Mouse (Mus musculus): Measurements from ENCODE around the gene Erv3. TPM values are rescaled to one million over a fixed set of nuclear protein-coding genes. Genes with fewer than 3 reads are reported as not detected.
"Not testable (repeated sequence)": the region's sequence is repeated elsewhere in the genome, so short reads cannot be mapped to it uniquely, and the experiment has no call there.

Gene Erv3
- polyA plus RNA-seq, 1 experiment from 2014 or later, result not detected

- H3K27me3 ChIP-seq (ENCODE audit: control insufficient read depth, insufficient read depth, low read length), result no peaks in the 10 kb centered on the region
- H3K9me3 ChIP-seq (ENCODE audit: control insufficient read depth, low read length), result no peaks in the 10 kb centered on the region
- peaks cover 7% of the 10 kb centered on the region; the same call in 1 of the 2 replicates for H3K4me1 ChIP-seq (ENCODE audit: control insufficient read depth, insufficient read depth, low read length)
- WGBS, result 38% methylated on average over 9 of the region's 9 CpGs
- no peak overlapping the region for H3K9ac ChIP-seq (replicated peaks; ENCODE audit: low read depth, low read length)
- H3K4me3 ChIP-seq (ENCODE audit: low read depth, low read length), result no peak overlapping the region
- no peak overlapping the region for H3K4me2 ChIP-seq (ENCODE audit: low read depth, low read length)
- ATAC-seq (ENCODE audit: low read depth), result peak; percentile 56; the same call in 1 of the 2 replicates
- no peak overlapping the region for H3K27ac ChIP-seq (ENCODE audit: low read depth, low read length)
- H3K36me3 ChIP-seq (ENCODE audit: control insufficient read depth, insufficient read depth, low read length), result no peaks in the 10 kb centered on the region
Measured at GRCm38 (mm10) chr2:131840611-131841320, 18.8 kb downstream of the Erv3 start.

GRCm38 (mm10) chr2:131834296-131834695, 25.3 kb downstream of the Erv3 start:
- no peaks in the 10 kb centered on the region for H3K36me3 ChIP-seq (ENCODE audit: control insufficient read depth, insufficient read depth, low read length)
- no peaks in the 10 kb centered on the region for H3K4me1 ChIP-seq (ENCODE audit: control insufficient read depth, insufficient read depth, low read length)
- H3K27ac ChIP-seq (ENCODE audit: low read depth, low read length), result no peak overlapping the region
- no peak for ATAC-seq (ENCODE audit: low read depth)
- no peaks in the 10 kb centered on the region for H3K9me3 ChIP-seq (ENCODE audit: control insufficient read depth, low read length)
- no peak overlapping the region for H3K4me2 ChIP-seq (ENCODE audit: low read depth, low read length)
- WGBS, result 93% methylated on average over 1 of the region's 1 CpGs
- H3K9ac ChIP-seq (replicated peaks; ENCODE audit: low read depth, low read length), result no peak overlapping the region
- H3K27me3 ChIP-seq (ENCODE audit: control insufficient read depth, insufficient read depth, low read length), result no peaks in the 10 kb centered on the region
- H3K4me3 ChIP-seq (ENCODE audit: low read depth, low read length), result no peak overlapping the region

- no peak overlapping the region for H3K4me2 ChIP-seq (ENCODE audit: low read depth, low read length)
- ATAC-seq (ENCODE audit: low read depth), result no peak
- H3K4me3 ChIP-seq (ENCODE audit: low read depth, low read length), result no peak overlapping the region
- H3K27me3 ChIP-seq (ENCODE audit: control insufficient read depth, insufficient read depth, low read length), result no peaks in the 10 kb centered on the region
- WGBS, result 21% methylated on average over 2 of the region's 2 CpGs
- H3K9me3 ChIP-seq (ENCODE audit: control insufficient read depth, low read length), result no peaks in the 10 kb centered on the region
- H3K9ac ChIP-seq (replicated peaks; ENCODE audit: low read depth, low read length), result no peak overlapping the region
- no peaks in the 10 kb centered on the region; the same call in 1 of the 2 replicates for H3K4me1 ChIP-seq (ENCODE audit: control insufficient read depth, insufficient read depth, low read length)
- no peaks in the 10 kb centered on the region for H3K36me3 ChIP-seq (ENCODE audit: control insufficient read depth, insufficient read depth, low read length)
- H3K27ac ChIP-seq (ENCODE audit: low read depth, low read length), result no peak overlapping the region
Measured at GRCm38 (mm10) chr2:131831861-131832260, 27.7 kb downstream of the Erv3 start.

- not testable (repeated sequence) for H3K4me3 ChIP-seq (ENCODE audit: low read depth, low read length); H3K4me1 ChIP-seq (ENCODE audit: control insufficient read depth, insufficient read depth, low read length); ATAC-seq (ENCODE audit: low read depth); H3K27ac ChIP-seq (ENCODE audit: low read depth, low read length); H3K36me3 ChIP-seq (ENCODE audit: control insufficient read depth, insufficient read depth, low read length); H3K4me2 ChIP-seq (ENCODE audit: low read depth, low read length); H3K9ac ChIP-seq (replicated peaks; ENCODE audit: low read depth, low read length); H3K9me3 ChIP-seq (ENCODE audit: control insufficient read depth, low read length); H3K27me3 ChIP-seq (ENCODE audit: control insufficient read depth, insufficient read depth, low read length)
- WGBS, result 89% methylated on average over 4 of the region's 4 CpGs
Measured at GRCm38 (mm10) chr2:131830945-131831344, 28.6 kb downstream of the Erv3 start.

DNA sequence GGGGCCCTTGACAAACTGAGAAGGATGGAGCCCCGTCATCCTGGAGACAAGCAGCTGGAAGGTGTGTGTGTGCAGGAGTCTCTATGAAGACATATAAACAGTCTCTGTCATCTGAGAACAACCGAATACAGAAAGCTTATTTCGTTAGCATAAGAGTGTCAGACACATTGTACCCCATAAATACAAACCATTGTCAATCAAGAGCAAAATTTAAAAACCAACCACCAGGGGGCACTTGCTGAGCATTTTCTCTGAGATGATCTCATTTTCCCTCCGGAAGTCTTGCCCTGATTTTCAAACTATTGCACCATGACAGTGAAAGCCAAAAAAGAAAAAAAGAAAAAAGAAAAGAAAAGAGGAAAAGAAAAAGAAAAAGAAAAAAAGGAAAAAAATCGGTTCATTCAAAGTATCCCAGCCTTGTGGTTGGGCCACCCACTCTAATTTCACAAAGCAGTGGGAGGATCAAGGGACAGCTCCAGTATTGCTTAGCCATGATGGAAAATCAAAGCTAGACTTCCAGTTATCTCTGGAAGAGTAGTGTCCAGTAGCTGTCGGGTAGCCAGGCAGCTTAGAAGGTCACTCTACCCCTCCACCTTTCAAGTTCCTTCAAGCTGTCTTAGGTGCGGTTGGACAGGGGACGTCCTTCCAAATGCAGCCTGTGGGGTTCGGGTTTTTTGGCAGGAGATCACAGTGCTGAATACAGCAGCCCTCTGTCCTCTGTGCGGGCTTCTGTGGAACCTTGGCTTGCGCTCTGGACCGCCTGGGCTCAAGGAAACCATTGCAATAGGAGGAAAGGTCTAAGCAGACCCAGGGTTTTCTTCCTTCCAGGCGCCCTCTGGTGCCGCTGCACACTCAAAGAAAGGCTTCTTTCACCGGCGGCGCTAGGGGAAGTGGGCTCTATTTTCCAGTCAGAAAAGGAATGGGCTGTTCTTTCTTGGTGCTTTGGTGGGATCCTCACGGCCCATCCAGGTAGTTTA, 31.3 kb downstream of the Erv3 start:
- no peak overlapping the region for H3K4me3 ChIP-seq (ENCODE audit: low read depth, low read length)
- no peaks in the 10 kb centered on the region for H3K27me3 ChIP-seq (ENCODE audit: control insufficient read depth, insufficient read depth, low read length)
- no peak overlapping the region for H3K27ac ChIP-seq (ENCODE audit: low read depth, low read length)
- no peak overlapping the region for H3K9ac ChIP-seq (replicated peaks; ENCODE audit: low read depth, low read length)
- H3K4me1 ChIP-seq (ENCODE audit: control insufficient read depth, insufficient read depth, low read length), result no peaks in the 10 kb centered on the region; the same call in 1 of the 2 replicates
- H3K4me2 ChIP-seq (ENCODE audit: low read depth, low read length), result peak overlapping the region; percentile 24; the same call in 1 of the 2 replicates
- peak; percentile 63; the same call in 1 of the 2 replicates for ATAC-seq (ENCODE audit: low read depth)
- WGBS, result 46% methylated on average over 18 of the region's 18 CpGs
- H3K9me3 ChIP-seq (ENCODE audit: control insufficient read depth, low read length), result no peaks in the 10 kb centered on the region
- no peaks in the 10 kb centered on the region for H3K36me3 ChIP-seq (ENCODE audit: control insufficient read depth, insufficient read depth, low read length)

GRCm38 (mm10) chr2:131827026-131827687, 32.4 kb downstream of the Erv3 start:
- Histone ChIP-seq H3K4me1 (ENCODE audit: control insufficient read depth, insufficient read depth, low read length) (no peaks in the 10 kb centered on the region; the same call in 1 of the 2 replicates), H3K9ac (replicated peaks; ENCODE audit: low read depth, low read length) (no peak overlapping the region), H3K27me3 (ENCODE audit: control insufficient read depth, insufficient read depth, low read length) (no peaks in the 10 kb centered on the region), H3K4me2 (ENCODE audit: low read depth, low read length) (no peak overlapping the region), H3K36me3 (ENCODE audit: control insufficient read depth, insufficient read depth, low read length) (no peaks in the 10 kb centered on the region), H3K27ac (ENCODE audit: low read depth, low read length) (no peak overlapping the region), H3K4me3 (ENCODE audit: low read depth, low read length) (no peak overlapping the region), H3K9me3 (ENCODE audit: control insufficient read depth, low read length) (no peaks in the 10 kb centered on the region)
- WGBS, result 85% methylated on average over 4 of the region's 4 CpGs
- no peak for ATAC-seq (ENCODE audit: low read depth)

- no peaks in the 10 kb centered on the region for H3K27me3 ChIP-seq (ENCODE audit: control insufficient read depth, insufficient read depth, low read length)
- ATAC-seq (ENCODE audit: low read depth), result no peak
- 63% methylated on average over 2 of the region's 2 CpGs for WGBS
- no peak overlapping the region for H3K9ac ChIP-seq (replicated peaks; ENCODE audit: low read depth, low read length)
- no peak overlapping the region for H3K27ac ChIP-seq (ENCODE audit: low read depth, low read length)
- no peaks in the 10 kb centered on the region for H3K9me3 ChIP-seq (ENCODE audit: control insufficient read depth, low read length)
- H3K4me3 ChIP-seq (ENCODE audit: low read depth, low read length), result no peak overlapping the region
- H3K4me1 ChIP-seq (ENCODE audit: control insufficient read depth, insufficient read depth, low read length), result no peaks in the 10 kb centered on the region; the same call in 1 of the 2 replicates
- H3K36me3 ChIP-seq (ENCODE audit: control insufficient read depth, insufficient read depth, low read length), result no peaks in the 10 kb centered on the region
- no peak overlapping the region for H3K4me2 ChIP-seq (ENCODE audit: low read depth, low read length)
Measured at GRCm38 (mm10) chr2:131825498-131825897, 34.0 kb downstream of the Erv3 start.

GRCm38 (mm10) chr2:131823931-131824330, 35.6 kb downstream of the Erv3 start:
- no peaks in the 10 kb centered on the region for H3K36me3 ChIP-seq (ENCODE audit: control insufficient read depth, insufficient read depth, low read length)
- no peak overlapping the region for H3K27ac ChIP-seq (ENCODE audit: low read depth, low read length)
- 50% methylated on average over 2 of the region's 2 CpGs for WGBS
- no peak overlapping the region for H3K4me3 ChIP-seq (ENCODE audit: low read depth, low read length)
- no peak for ATAC-seq (ENCODE audit: low read depth)
- H3K27me3 ChIP-seq (ENCODE audit: control insufficient read depth, insufficient read depth, low read length), result no peaks in the 10 kb centered on the region
- no peak overlapping the region for H3K4me2 ChIP-seq (ENCODE audit: low read depth, low read length)
- no peaks in the 10 kb centered on the region for H3K9me3 ChIP-seq (ENCODE audit: control insufficient read depth, low read length)
- H3K4me1 ChIP-seq (ENCODE audit: control insufficient read depth, insufficient read depth, low read length), result peaks cover 3% of the 10 kb centered on the region; the same call in 1 of the 2 replicates
- no peak overlapping the region for H3K9ac ChIP-seq (replicated peaks; ENCODE audit: low read depth, low read length)

Measured in neural tube, embryonic 14.5 days (tissue).